Mouse (Mus musculus) midbrain, embryonic 12.5 days (tissue): ENCODE measurements at regions not wholly inside any gene's neighbourhood (a gene's known extent, or its start where the extent isn't known, plus 50 kb on each side); places are given as distances from the start of the nearest gene placed in this dataset.
A peak's percentile ranks its signal among the peaks of the same experiment; 100 is the strongest.

Source experiments
- ATAC-seq: fragments of 200-750 bp; cut with Nextera tagmentation; 2 replicates; pipeline ENCODE4 v1.8.0; 2017; ENCODE audit warnings: low read depth, moderate TSS enrichment, moderate library complexity; ENCODE audit not compliant: low FRiP score
- H3K27ac ChIP-seq: fragments of 300-500 bp; sonication (generic); replicated peaks from 2 replicates; pipeline ENCODE4 v1.5.1; 2016; ENCODE audit warnings: mild to moderate bottlenecking
- H3K27me3 ChIP-seq: fragments of 300-500 bp; sonication (generic); 2 replicates; pipeline ENCODE4 v1.6.1; 2016; ENCODE audit warnings: mild to moderate bottlenecking
- H3K36me3 ChIP-seq: fragments of 300-500 bp; sonication (generic); 2 replicates; pipeline ENCODE4 v1.6.1; 2016
- H3K4me1 ChIP-seq: fragments of 300-500 bp; sonication (generic); 2 replicates; pipeline ENCODE4 v1.6.1; 2016
- H3K4me2 ChIP-seq: fragments of 300-500 bp; sonication (generic); replicated peaks from 2 replicates; pipeline ENCODE4 v1.6.1; 2016; ENCODE audit warnings: mild to moderate bottlenecking, moderate library complexity
- H3K4me3 ChIP-seq: fragments of 300-500 bp; sonication (generic); 2 replicates; pipeline ENCODE4 v1.5.1; 2016; ENCODE audit warnings: mild to moderate bottlenecking
- H3K9ac ChIP-seq: fragments of 300-500 bp; sonication (generic); replicated peaks from 2 replicates; pipeline ENCODE4 v1.6.1; 2016; ENCODE audit warnings: mild to moderate bottlenecking, moderate library complexity
- H3K9me3 ChIP-seq: fragments of 300-500 bp; sonication (generic); 2 replicates; pipeline ENCODE4 v1.6.1; 2016; ENCODE audit warnings: mild to moderate bottlenecking
- WGBS: fragments of 180-500 bp; shearing (Covaris S2); methylation state at CpG from one replicate; pipeline ENCODE4 v1.1.7; 2016; 5-methylcytosine and 5-hydroxymethylcytosine counted together

- 58% methylated on average over 7 of the region's 7 CpGs for WGBS
- H3K9me3 ChIP-seq: no peaks in the 10 kb centered on the region
- no peak overlapping the region for H3K4me2 ChIP-seq
- no peak for ATAC-seq
- no peaks in the 10 kb centered on the region for H3K4me1 ChIP-seq
- H3K27me3 ChIP-seq: no peaks in the 10 kb centered on the region
- no peak overlapping the region for H3K9ac ChIP-seq
- H3K27ac ChIP-seq: no peak overlapping the region
- no peak overlapping the region for H3K4me3 ChIP-seq
- no peaks in the 10 kb centered on the region for H3K36me3 ChIP-seq
Measured at GRCm38 (mm10) chr12:113338891-113339290, 150.4 kb upstream of the Adam6b start.

DNA sequence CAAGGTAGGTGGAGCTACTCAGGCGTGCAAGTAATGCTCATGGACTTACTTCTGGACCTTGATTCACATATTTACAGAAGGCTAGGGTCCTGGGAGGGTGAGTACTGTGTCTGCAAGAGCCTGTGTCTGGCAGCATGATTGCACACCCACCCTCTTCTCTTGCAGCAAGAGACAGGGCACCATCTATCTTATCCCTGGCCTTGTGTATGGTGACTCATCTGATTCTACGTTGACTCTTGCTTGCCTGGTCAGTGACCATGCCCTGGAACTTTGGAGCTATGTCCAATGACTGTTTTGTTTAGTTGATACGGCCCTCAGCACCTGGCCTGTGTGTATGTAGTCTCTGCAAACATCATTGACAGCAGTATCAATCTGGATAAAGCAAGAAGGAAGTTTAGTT is 148.3 kb upstream of the Adam6b start:
- Histone ChIP-seq H3K36me3 (no peaks in the 10 kb centered on the region), H3K4me1 (no peaks in the 10 kb centered on the region), H3K9ac (no peak overlapping the region), H3K4me3 (no peak overlapping the region), H3K27me3 (no peaks in the 10 kb centered on the region), H3K4me2 (no peak overlapping the region), H3K9me3 (no peaks in the 10 kb centered on the region), H3K27ac (no peak overlapping the region)
- 68% methylated on average over 3 of the region's 3 CpGs for WGBS
- ATAC-seq: no peak

GRCm38 (mm10) chr12:113355132-113355531 is 134.2 kb upstream of the Adam6b start:
- H3K4me3 ChIP-seq: no peak overlapping the region
- ATAC-seq: no peak
- H3K9ac ChIP-seq: no peak overlapping the region
- 78% methylated on average over 2 of the region's 2 CpGs for WGBS
- H3K36me3 ChIP-seq: no peaks in the 10 kb centered on the region
- no peak overlapping the region for H3K27ac ChIP-seq
- H3K4me1 ChIP-seq: no peaks in the 10 kb centered on the region
- no peak overlapping the region for H3K4me2 ChIP-seq
- H3K27me3 ChIP-seq: no peaks in the 10 kb centered on the region
- H3K9me3 ChIP-seq: no peaks in the 10 kb centered on the region

GRCm38 (mm10) chr12:113358077-113358476 is 131.2 kb upstream of the Adam6b start:
- ATAC-seq: no peak; the same call in 1 of the 2 replicates
- 69% methylated on average over 5 of the region's 5 CpGs for WGBS
- H3K4me2 ChIP-seq: no peak overlapping the region
- H3K4me1 ChIP-seq: no peaks in the 10 kb centered on the region
- no peak overlapping the region for H3K9ac ChIP-seq
- H3K4me3 ChIP-seq: no peak overlapping the region
- H3K27me3 ChIP-seq: no peaks in the 10 kb centered on the region
- peaks cover 4% of the 10 kb centered on the region; the same call in 1 of the 2 replicates for H3K9me3 ChIP-seq
- H3K27ac ChIP-seq: no peak overlapping the region
- no peaks in the 10 kb centered on the region for H3K36me3 ChIP-seq

GRCm38 (mm10) chr12:113360032-113360431 is 129.3 kb upstream of the Adam6b start:
- no peak overlapping the region for H3K9ac ChIP-seq
- peaks cover 5% of the 10 kb centered on the region; the same call in 1 of the 2 replicates for H3K9me3 ChIP-seq
- H3K4me2 ChIP-seq: no peak overlapping the region
- WGBS: 83% methylated on average over 7 of the region's 7 CpGs
- no peaks in the 10 kb centered on the region for H3K27me3 ChIP-seq
- H3K36me3 ChIP-seq: no peaks in the 10 kb centered on the region
- no peaks in the 10 kb centered on the region for H3K4me1 ChIP-seq
- no peak overlapping the region for H3K27ac ChIP-seq
- no peak for ATAC-seq
- H3K4me3 ChIP-seq: no peak overlapping the region

GRCm38 (mm10) chr12:113362409-113363038 is 126.8 kb upstream of the Adam6b start:
- no peaks in the 10 kb centered on the region for H3K36me3 ChIP-seq
- ATAC-seq: no peak
- WGBS: 73% methylated on average over 2 of the region's 2 CpGs

DNA sequence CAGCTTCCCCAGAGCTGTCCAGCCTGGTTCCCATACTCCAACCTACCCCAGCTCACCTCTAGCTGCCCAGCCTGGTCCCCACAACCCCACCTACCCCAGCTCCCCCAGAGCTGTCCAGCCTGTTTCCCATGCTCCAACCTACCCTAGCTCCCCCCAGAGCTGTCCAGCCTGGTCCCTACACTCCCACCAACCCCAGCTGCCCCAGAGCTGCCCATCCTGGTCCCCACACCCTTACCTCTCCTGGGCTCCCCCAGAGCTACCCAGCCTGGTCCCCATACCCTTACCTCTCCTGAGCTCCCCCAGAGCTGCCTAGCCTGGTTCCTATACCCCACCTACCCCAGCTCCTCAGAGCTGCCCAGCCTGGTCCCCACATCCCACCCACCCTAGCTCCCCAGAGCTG is 125.3 kb upstream of the Adam6b start:
- no peak for ATAC-seq
- Histone ChIP-seq H3K9ac (no peak overlapping the region), H3K36me3 (no peaks in the 10 kb centered on the region), H3K4me2 (no peak overlapping the region), H3K4me3 (no peak overlapping the region), H3K27me3 (no peaks in the 10 kb centered on the region), H3K9me3 (peaks cover 10% of the 10 kb centered on the region; the same call in 1 of the 2 replicates), H3K4me1 (no peaks in the 10 kb centered on the region), H3K27ac (no peak overlapping the region)

More at GRCm38 (mm10) chr12:113362409-113363038, 126.8 kb upstream of the Adam6b start:
- Histone ChIP-seq H3K4me2 (no peak overlapping the region), H3K27ac (no peak overlapping the region), H3K27me3 (no peaks in the 10 kb centered on the region), H3K4me3 (no peak overlapping the region), H3K9me3 (peaks cover 10% of the 10 kb centered on the region; the same call in 1 of the 2 replicates), H3K9ac (no peak overlapping the region), H3K4me1 (no peaks in the 10 kb centered on the region)

DNA sequence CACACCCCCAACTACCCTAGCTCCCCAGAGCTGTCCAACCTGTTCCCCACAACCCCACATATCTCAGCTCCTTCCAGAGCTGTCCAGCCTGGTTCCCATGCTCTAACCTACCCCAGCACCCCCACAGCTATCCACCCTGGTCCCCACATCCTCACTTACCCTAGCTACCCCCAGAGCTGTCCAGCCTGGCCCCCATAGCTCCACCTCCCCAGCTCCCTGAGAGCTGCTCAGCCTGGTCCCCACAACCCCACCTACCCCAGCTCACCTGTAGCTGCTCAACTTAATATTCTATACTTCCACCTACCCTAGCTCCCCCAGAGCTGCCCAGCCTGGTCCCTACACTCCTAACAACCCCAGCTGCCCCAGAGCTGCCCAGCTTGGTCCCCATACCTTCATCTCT is 124.9 kb upstream of the Adam6b start:
- Histone ChIP-seq H3K27me3 (no peaks in the 10 kb centered on the region), H3K9ac (no peak overlapping the region), H3K4me1 (no peaks in the 10 kb centered on the region), H3K27ac (no peak overlapping the region), H3K9me3 (peaks cover 10% of the 10 kb centered on the region; the same call in 1 of the 2 replicates), H3K36me3 (no peaks in the 10 kb centered on the region), H3K4me2 (no peak overlapping the region), H3K4me3 (no peak overlapping the region)
- peak; percentile 44; the same call in 1 of the 2 replicates for ATAC-seq

- Histone ChIP-seq H3K27me3 (no peaks in the 10 kb centered on the region), H3K4me1 (no peaks in the 10 kb centered on the region), H3K4me2 (no peak overlapping the region), H3K27ac (no peak overlapping the region), H3K36me3 (no peaks in the 10 kb centered on the region), H3K9me3 (peaks cover 14% of the 10 kb centered on the region; the same call in 1 of the 2 replicates), H3K9ac (no peak overlapping the region), H3K4me3 (no peak overlapping the region)
- 67% methylated on average over 2 of the region's 2 CpGs for WGBS
- ATAC-seq: no peak
Measured at GRCm38 (mm10) chr12:113365783-113366182, 123.5 kb upstream of the Adam6b start.

- Histone ChIP-seq H3K4me2 (no peak overlapping the region), H3K27me3 (no peaks in the 10 kb centered on the region), H3K36me3 (no peaks in the 10 kb centered on the region), H3K9me3 (peaks cover 14% of the 10 kb centered on the region; the same call in 1 of the 2 replicates), H3K4me1 (no peaks in the 10 kb centered on the region), H3K27ac (no peak overlapping the region), H3K4me3 (no peak overlapping the region), H3K9ac (no peak overlapping the region)
- no peak for ATAC-seq
- WGBS: 64% methylated on average over 1 of the region's 1 CpGs
Measured at GRCm38 (mm10) chr12:113366394-113366793, 122.9 kb upstream of the Adam6b start.

DNA sequence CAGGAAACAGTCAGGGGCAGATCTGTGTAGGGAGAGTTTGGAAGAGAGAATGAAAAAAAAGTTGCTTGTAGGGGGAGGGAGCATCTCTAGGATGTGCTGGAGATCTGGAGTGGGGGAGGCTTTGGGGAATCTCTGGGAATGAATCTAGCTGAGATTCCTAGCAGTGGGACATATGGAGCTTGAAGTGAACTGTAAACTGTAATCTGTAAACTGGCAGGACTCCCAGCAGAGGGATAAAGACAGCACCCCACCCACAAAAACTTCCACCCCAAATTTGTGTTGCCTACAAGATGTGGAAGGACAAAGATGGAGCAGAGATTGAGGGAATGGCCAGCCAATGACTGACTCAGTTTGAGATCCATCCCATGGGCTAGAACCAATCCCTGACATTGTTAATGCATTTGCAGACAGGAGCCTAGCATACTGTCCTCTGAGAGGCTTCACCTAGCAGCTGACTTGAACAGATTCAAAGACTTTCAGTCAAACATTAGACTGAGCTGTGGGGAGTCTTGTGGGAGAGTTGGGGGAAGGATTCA is 87.7 kb upstream of the Adam6b start:
- peaks cover 25% of the 10 kb centered on the region for H3K9me3 ChIP-seq
- no peak overlapping the region for H3K27ac ChIP-seq
- no peaks in the 10 kb centered on the region for H3K36me3 ChIP-seq
- H3K9ac ChIP-seq: no peak overlapping the region
- no peak for ATAC-seq
- no peak overlapping the region for H3K4me2 ChIP-seq
- no peak overlapping the region for H3K4me3 ChIP-seq
- H3K4me1 ChIP-seq: no peaks in the 10 kb centered on the region
- no peaks in the 10 kb centered on the region for H3K27me3 ChIP-seq

DNA sequence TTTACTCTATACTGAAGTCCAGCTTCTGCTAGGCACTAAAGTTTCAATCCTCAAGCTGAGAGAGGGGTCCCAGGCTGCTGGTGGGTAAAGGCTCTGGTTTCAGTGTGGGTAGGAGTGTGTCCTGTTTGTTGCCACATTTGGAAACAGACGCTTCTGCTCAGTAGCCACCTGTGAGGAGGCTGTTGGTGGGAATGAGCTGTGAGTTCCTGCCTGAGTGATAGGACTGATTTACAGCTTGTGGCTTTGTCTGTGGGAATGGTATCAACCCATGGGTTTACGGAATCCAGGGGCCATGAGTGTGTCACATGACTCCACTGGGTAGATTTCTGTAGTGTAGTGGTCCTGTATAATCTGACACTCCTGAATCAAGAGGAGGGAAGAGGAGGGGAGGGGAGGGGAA is 86.5 kb upstream of the Adam6b start:
- peaks cover 20% of the 10 kb centered on the region for H3K9me3 ChIP-seq
- ATAC-seq: no peak
- WGBS: 77% methylated on average over 2 of the region's 2 CpGs

DNA sequence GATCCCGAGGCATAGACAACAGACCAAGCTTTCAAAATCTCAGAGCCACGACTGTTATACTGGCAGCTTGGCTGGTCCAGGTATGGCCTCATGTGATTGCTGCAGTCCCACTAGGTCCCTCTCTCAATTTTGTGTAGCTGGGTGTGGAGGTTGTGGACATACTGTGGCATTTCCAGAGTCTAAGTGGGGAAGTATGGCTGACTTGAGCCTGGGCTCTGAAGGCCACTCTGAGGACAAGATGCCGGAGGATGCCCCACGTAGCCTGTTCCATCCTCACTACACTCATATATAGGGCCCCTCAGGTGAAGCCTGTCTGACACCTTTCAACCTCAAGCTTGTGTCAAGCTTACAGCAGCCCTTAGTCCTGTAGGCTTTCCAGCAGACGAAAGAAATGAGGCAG is 78.2 kb upstream of the Adam6b start:
- H3K9me3 ChIP-seq: peaks cover 12% of the 10 kb centered on the region; the same call in 1 of the 2 replicates
- no peaks in the 10 kb centered on the region for H3K27me3 ChIP-seq
- no peak for ATAC-seq
- no peak overlapping the region for H3K4me2 ChIP-seq
- no peak overlapping the region for H3K27ac ChIP-seq
- no peaks in the 10 kb centered on the region for H3K4me1 ChIP-seq
- no peaks in the 10 kb centered on the region for H3K36me3 ChIP-seq
- WGBS: 74% methylated on average over 5 of the region's 5 CpGs
- no peak overlapping the region for H3K4me3 ChIP-seq
- no peak overlapping the region for H3K9ac ChIP-seq

More for the DNA sequence above, 86.5 kb upstream of the Adam6b start:
- Histone ChIP-seq H3K36me3 (no peaks in the 10 kb centered on the region), H3K27ac (no peak overlapping the region), H3K27me3 (no peaks in the 10 kb centered on the region), H3K4me1 (no peaks in the 10 kb centered on the region), H3K4me3 (no peak overlapping the region), H3K4me2 (no peak overlapping the region), H3K9ac (no peak overlapping the region)
